Mouse (Mus musculus): ENCODE measurements around the gene Olfr1368.

Gene Olfr1368

GRCm38 (mm10) chr13:21145767-21146166 lies at the start of gene Olfr1368:
Olfr1368 (minus strand) TSS chr13:21145867.
- DNase-seq (ENCODE audit: low spot score in 2 of 2) = no peak

DNA sequence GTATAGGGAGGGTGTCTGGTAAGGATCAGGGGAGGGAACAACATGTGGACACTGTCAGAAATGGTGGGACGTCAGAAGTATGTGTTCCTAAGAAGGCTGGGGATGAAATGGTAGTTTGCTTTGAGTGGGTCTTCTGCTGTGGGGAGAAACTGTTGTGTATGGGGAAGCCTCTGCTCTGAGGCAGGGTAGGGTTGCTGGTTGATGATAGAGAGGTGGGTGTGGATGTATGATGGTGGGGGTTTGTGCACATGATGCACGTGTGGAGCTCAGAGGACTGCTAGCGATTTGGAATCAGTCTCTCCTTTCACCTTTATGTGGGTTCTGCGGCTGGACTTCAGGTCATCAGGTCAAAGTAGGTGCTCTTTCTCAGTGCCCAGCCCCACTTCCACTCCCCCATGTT lies 39.9 kb upstream of the Olfr1368 start:
- DNase-seq (ENCODE audit: low spot score in 2 of 2) = no peak

GRCm38 (mm10) chr13:21183661-21184060 lies 38.0 kb upstream of the Olfr1368 start:
- no peak for DNase-seq (ENCODE audit: low spot score in 2 of 2)

GRCm38 (mm10) chr13:21183066-21183465 lies 37.4 kb upstream of the Olfr1368 start:
- DNase-seq (ENCODE audit: low spot score in 2 of 2) = no peak

GRCm38 (mm10) chr13:21181996-21182395 lies 36.3 kb upstream of the Olfr1368 start:
- no peak for DNase-seq (ENCODE audit: low spot score in 2 of 2)

- DNase-seq (ENCODE audit: low spot score in 2 of 2) = peak in 1 of 2 experiments; percentile 41
Measured at GRCm38 (mm10) chr13:21180551-21181530, 35.2 kb upstream of the Olfr1368 start.

DNA sequence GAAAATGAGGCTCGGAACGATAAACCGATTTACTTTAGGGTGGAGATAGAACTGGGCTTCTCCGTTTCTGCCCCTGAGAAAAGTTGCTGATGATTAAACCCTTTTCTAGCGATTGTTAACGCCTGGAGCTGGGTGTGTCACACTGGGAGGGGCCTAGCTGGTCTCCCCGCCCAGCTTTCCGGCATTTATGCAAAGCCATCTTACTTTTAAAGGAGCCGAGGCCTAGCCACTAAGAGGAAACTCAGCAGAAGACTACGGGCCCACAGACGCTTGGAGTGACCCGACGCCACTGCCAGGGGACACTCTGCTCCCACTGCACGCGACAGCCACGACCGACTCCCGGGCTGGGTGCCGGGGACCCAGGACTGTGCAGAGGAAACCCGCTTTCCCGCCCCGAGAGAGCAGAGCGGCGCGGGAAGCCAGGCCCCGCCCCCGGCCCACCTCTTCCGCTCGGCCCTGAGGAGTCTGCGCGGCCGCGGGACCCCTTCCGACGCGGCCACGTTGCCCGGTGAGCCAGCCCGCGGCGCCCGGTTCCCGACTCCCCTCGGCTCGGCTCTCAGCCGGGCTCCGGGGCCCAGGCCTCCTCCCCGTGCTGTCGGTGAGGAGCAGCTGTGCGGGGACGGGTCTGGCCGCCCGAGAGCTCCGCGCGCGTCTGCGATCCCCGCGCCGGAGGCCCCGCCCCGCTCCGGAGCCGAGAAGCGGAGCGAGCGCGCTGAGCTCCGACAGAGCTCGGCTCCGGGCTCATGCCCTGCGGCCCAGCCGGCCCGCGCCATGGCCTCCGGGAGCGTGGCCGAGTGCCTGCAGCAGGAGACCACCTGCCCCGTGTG lies 34.3 kb upstream of the Olfr1368 start:
- DNase-seq (ENCODE audit: low spot score in 2 of 2) = peak; percentile 75 to 84

DNA sequence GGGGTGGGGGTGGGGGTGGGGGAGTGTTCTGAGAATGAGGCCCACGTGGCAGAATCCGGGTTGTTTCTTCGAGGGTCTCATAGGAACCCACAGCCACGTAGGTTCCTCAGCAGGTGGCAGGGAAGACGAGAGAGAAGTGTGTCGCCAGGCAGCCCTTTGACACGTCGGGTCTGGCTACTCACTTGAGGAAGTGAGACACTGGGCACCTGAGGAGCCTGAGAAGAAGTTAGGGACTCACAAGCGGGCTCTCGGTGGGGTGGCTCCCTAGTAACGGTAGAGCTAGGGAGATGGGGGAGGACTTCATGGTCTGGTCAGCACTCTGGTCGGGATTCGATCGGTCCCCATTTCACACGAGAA lies 33.7 kb upstream of the Olfr1368 start, which contains the start of gene Trim27:
Gene Trim27, plus strand, starts transcription at position 79 of the 357 bp plus-strand sequence.
- DNase-seq (ENCODE audit: low spot score in 2 of 2) = no peak

DNA sequence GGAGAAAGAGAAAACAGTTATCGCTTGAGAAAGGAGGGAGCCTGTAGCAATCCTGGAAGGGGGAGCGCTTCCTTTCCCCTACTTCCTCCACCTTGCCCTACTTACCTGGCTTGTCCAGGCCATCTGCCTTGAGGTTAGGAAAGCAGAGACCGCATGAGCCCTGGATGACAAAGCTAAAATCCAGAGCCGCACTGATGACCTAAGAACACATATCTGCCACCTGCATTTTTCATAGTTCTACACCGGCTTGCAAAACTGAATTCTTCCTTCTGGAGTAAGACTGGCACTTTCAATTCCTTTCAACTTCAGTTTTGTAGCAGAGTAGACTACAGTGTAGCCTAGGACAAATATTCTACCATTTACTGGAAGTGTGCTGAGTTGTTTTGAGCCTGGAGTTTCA lies 32.7 kb upstream of the Olfr1368 start:
- no peak for DNase-seq (ENCODE audit: low spot score in 2 of 2)

GRCm38 (mm10) chr13:21177657-21178056 lies 32.0 kb upstream of the Olfr1368 start:
- DNase-seq (ENCODE audit: low spot score in 2 of 2) = no peak

GRCm38 (mm10) chr13:21176733-21177132 lies 31.1 kb upstream of the Olfr1368 start:
- no peak for DNase-seq (ENCODE audit: low spot score in 2 of 2)

GRCm38 (mm10) chr13:21173072-21173471 lies 27.4 kb upstream of the Olfr1368 start:
- peak; percentile 85 to 89 for DNase-seq (ENCODE audit: low spot score in 2 of 2)

DNA sequence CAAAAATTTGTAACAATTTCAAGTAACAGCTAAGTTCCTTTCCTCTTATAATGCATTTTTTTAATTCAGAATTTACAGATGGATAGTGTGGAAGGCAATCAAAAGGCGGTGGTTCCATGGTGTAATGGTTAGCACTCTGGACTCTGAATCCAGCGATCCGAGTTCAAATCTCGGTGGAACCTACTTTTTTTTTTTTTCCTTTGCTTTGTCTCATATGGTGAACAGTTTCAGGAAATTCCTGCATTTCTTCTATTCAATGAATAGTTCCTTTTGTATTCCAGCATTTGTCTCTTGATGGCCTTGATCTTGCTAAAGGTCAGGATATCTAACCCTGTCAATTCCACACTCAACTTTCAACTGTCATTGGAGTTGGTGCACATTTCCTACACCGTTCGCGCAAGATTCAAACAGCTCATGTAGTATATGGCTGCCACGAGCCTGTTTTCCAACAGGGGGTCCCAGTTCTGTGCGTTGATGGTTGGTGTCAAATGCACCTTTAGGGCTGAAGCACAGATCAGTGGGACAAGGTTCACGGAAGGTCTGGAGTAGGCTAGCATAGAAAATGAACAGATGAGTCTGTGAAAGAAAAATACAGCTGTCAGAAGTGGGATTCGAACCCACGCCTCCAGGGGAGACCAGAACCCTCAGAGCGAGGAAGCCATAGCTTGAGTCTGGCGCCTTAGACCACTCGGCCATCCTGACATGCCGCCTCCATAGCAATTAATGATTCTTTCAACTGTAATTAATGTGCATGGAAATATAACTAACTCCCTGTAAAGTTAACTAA lies 26.8 kb upstream of the Olfr1368 start:
- DNase-seq (ENCODE audit: low spot score in 2 of 2) = no peak

DNA sequence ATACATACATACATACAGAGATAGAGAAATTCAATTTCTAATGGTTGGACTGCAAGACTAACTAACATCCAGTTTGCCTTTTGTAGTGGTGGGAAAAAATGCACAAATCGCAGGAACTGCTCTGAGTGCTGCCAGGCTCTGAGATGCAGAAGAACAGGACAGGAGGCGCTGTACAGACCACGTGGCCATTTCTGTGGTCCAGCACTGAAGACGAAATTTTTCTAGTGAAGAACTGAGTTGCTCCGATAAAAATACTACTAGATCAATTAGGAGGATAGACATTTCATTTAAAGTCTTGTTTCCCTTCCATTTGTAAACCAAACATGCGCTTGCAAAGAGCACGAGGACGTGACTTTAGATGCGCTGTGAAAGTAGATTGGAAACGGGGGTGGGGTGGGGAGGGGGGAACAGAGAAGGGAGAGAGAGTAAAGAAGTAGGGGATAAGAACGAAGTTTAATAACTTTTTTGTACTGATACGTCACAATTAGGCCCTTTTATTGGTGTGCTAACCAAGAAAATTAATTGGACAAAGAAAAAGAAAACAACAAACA lies 26.0 kb upstream of the Olfr1368 start:
- no peak for DNase-seq (ENCODE audit: low spot score in 2 of 2)

- no peak for DNase-seq (ENCODE audit: low spot score in 2 of 2)
Measured at GRCm38 (mm10) chr13:21171156-21171530, 25.5 kb upstream of the Olfr1368 start.

DNA sequence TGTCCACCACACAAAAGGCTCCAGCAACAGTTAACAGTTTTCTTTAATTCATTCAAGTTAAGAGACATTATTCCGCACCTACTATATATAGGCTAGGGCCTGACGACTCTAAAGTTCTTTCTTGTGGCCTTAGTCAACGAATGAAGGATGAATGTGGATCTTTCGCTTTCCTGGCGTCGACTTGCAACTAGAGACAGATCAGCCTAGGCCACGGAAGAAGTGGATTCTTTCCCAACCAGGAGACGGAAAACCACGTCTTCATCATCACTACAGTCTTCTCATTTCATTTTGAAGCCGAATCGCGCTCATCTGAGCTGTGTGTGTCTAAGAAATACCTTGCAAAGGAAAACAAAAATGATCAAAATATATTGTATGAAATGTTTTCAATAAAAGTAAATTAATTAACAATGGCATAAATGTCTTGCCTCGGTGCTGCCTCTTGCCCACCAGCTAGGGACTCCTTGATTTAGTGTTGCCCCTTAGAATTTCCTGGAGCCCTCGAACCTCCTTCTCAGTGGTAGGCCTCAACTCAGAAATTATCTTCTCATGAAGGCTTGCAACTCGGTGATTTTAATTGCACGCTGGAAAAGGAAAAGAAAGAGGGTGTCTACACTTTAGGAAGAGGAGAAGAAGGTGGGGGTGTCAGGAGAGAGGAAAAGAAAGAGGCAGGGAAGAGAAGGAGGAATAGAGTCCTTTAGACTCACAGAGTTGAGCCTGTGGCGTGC lies 24.9 kb upstream of the Olfr1368 start:
- DNase-seq (ENCODE audit: low spot score in 2 of 2) = no peak

- peak; percentile 68 to 75 for DNase-seq (ENCODE audit: low spot score in 2 of 2)
Measured at GRCm38 (mm10) chr13:21169657-21170430, 24.2 kb upstream of the Olfr1368 start.

- no peak for DNase-seq (ENCODE audit: low spot score in 2 of 2)
Measured at GRCm38 (mm10) chr13:21169121-21169656, 23.5 kb upstream of the Olfr1368 start.

- no peak for DNase-seq (ENCODE audit: low spot score in 2 of 2)
Measured at GRCm38 (mm10) chr13:21168371-21169011, 22.8 kb upstream of the Olfr1368 start.

Measured in urinary bladder, postnatal 4 days (tissue).